ENCODE assay signal across 33 mouse cellular contexts in genomic region chr5:45691678-45692077, GRCm38 (mm10). TPM values are rescaled to one million over a fixed set of nuclear protein-coding genes. Genes with fewer than 3 reads are reported as not detected.
"Had no signal": no experiment of that assay in that cellular context is flagged by ENCODE, and none has a peak within 500 bp of the region (broad histone marks: within the 10 kb centered on the region; RNA-seq: fewer than 3 reads in every experiment).

No protein-coding gene starts in this region.

- H3K9me3 ChIP-seq: limb, embryonic 10.5 days; limb, embryonic 12.5 days; limb, embryonic 13.5 days; limb, embryonic 15.5 days; liver, embryonic 12.5 days; liver, embryonic 13.5 days; liver, embryonic 15.5 days; lung, embryonic 15.5 days; megakaryocyte, embryonic 14.5 days; midbrain, embryonic 10.5 days; midbrain, embryonic 12.5 days; midbrain, embryonic 13.5 days; midbrain, embryonic 15.5 days had no signal

- H3K4me1 ChIP-seq: limb, embryonic 10.5 days; limb, embryonic 12.5 days; limb, embryonic 13.5 days; limb, embryonic 15.5 days; liver, embryonic 13.5 days; liver, embryonic 15.5 days; lung, embryonic 15.5 days; midbrain, embryonic 10.5 days; midbrain, embryonic 12.5 days; midbrain, embryonic 13.5 days; midbrain, embryonic 15.5 days had no signal

- H3K4me3 ChIP-seq: limb, embryonic 10.5 days; limb, embryonic 12.5 days; limb, embryonic 13.5 days; limb, embryonic 15.5 days; liver, embryonic 12.5 days; liver, embryonic 13.5 days; liver, embryonic 15.5 days; lung, embryonic 15.5 days; megakaryocyte, embryonic 14.5 days; midbrain, embryonic 10.5 days; midbrain, embryonic 12.5 days; midbrain, embryonic 13.5 days; midbrain, embryonic 15.5 days; myocyte had no signal

- H3K36me3 ChIP-seq: limb, embryonic 15.5 days; midbrain, embryonic 12.5 days; midbrain, embryonic 13.5 days; midbrain, embryonic 15.5 days had no signal

- H3K27ac ChIP-seq: limb, embryonic 10.5 days; limb, embryonic 12.5 days; limb, embryonic 13.5 days; limb, embryonic 15.5 days; liver, embryonic 12.5 days; liver, embryonic 13.5 days; liver, embryonic 14.5 days; liver, embryonic 15.5 days; lung, embryonic 15.5 days; macrophage; midbrain, embryonic 10.5 days; midbrain, embryonic 12.5 days; midbrain, embryonic 13.5 days; midbrain, embryonic 15.5 days had no signal

- DNase-seq: left cerebral cortex, postnatal 4 days; liver; liver, embryonic 13.5 days; liver, postnatal 0 days; lung, adult 18-20 months; lung, adult 2 months; lung, embryonic 14.5 days; lung, postnatal 10 days; lung, postnatal 14 days; lung, postnatal 36 days; lung, postnatal 4 days; midbrain, embryonic 14.5 days had no signal

- H3K27me3 ChIP-seq: limb, embryonic 12.5 days; limb, embryonic 13.5 days; limb, embryonic 15.5 days; liver, embryonic 12.5 days; liver, embryonic 13.5 days; liver, embryonic 15.5 days; lung, embryonic 15.5 days; megakaryocyte, embryonic 14.5 days; midbrain, embryonic 12.5 days; midbrain, embryonic 13.5 days; midbrain, embryonic 15.5 days had no signal

- H3K9ac ChIP-seq: limb, embryonic 12.5 days; limb, embryonic 13.5 days; limb, embryonic 15.5 days; liver, embryonic 12.5 days; liver, embryonic 13.5 days; liver, embryonic 14.5 days; liver, embryonic 15.5 days; liver, postnatal 0 days; lung, embryonic 14.5 days; lung, embryonic 15.5 days; midbrain, embryonic 12.5 days; midbrain, embryonic 13.5 days; midbrain, embryonic 15.5 days had no signal

- H3K4me2 ChIP-seq: limb, embryonic 12.5 days; limb, embryonic 13.5 days; limb, embryonic 15.5 days; liver, embryonic 11.5 days; liver, embryonic 12.5 days; liver, embryonic 13.5 days; liver, embryonic 15.5 days; lung, embryonic 14.5 days; lung, embryonic 15.5 days; midbrain, embryonic 11.5 days; midbrain, embryonic 12.5 days; midbrain, embryonic 13.5 days; midbrain, embryonic 15.5 days had no signal

RNA-seq across cellular contexts. Expression of gene Fam184b, which starts 52.3 kb away (rescaled TPM):
- total RNA-seq: megakaryocyte progenitor cell, adult 5-6 weeks; megakaryocyte, adult 5-6 weeks; megakaryocyte-erythroid progenitor cell, adult 5-6 weeks; monocyte, adult 5-6 weeks had no signal
- polyA plus RNA-seq: macrophage had no signal
